Mouse (Mus musculus) bone marrow, adult 2 months (tissue): Measurements from ENCODE around the gene Togaram2.

Experiments used
- CTCF ChIP-seq: fragments of 200-500 bp; IDR thresholded peaks from 2 replicates; pipeline ENCODE4 v1.5.1; 2011; ENCODE audit warnings: low read length, control low read depth; ENCODE audit not compliant: control insufficient read depth, insufficient read depth
- POLR2A ChIP-seq: fragments of 200-500 bp; IDR thresholded peaks from 2 replicates; pipeline ENCODE4 v1.6.1; 2011; ENCODE audit warnings: low read depth, mild to moderate bottlenecking, control low read depth, low read length, borderline replicate concordance; ENCODE audit not compliant: control insufficient read depth

GRCm38 (mm10) chr17:71652495-71652894, 20.6 kb upstream of the Togaram2 start:
- TF ChIP-seq POLR2A (no peak), CTCF (no peak)
